Mouse (Mus musculus): ENCODE data around the gene Podxl. TPM values are rescaled to one million over a fixed set of nuclear protein-coding genes. Genes with fewer than 3 reads are reported as not detected.

Podxl gene
- polyA plus RNA-seq, 1 experiment, result 2.2 TPM

DNA sequence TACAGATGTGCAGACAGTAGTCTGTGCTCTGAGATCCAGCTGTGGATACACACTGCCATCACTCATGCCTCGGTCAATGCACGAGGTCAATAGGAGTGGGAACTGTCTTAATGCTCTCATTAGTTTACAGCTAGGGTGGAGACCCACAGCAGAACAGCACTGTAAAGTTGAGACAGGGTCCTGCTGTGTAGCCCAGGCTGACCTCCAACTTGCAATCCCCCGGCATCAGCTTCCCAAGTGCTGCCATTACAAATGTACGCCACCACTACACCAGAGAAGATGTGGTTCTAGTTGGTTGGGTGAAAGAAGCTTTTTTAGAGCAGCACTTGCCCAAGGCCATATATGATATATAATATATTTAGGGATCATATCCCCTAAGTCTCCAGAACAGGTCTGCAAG, 40.1 kb downstream of the Podxl start:
- Histone ChIP-seq H3K27me3 (ENCODE audit: control insufficient read depth, insufficient read depth, low read length) (no peaks in the 10 kb centered on the region), H3K36me3 (ENCODE audit: control insufficient read depth, insufficient read depth, low read length) (no peaks in the 10 kb centered on the region), H3K4me3 (ENCODE audit: control insufficient read depth, low read depth, low read length) (no peak overlapping the region), H3K27ac (ENCODE audit: control insufficient read depth, insufficient read depth, low read depth, low read length) (no peak overlapping the region), H3K4me1 (ENCODE audit: control insufficient read depth, insufficient read depth, low read length) (no peaks in the 10 kb centered on the region)
- TF ChIP-seq CTCF (IDR thresholded peaks at IDR 0.05; ENCODE audit: control insufficient read depth, insufficient read depth, insufficient replicate concordance, low read depth, low read length) (no peak), POLR2A (IDR thresholded peaks at IDR 0.05; ENCODE audit: control insufficient read depth, low read depth, low read length) (no peak)

DNA sequence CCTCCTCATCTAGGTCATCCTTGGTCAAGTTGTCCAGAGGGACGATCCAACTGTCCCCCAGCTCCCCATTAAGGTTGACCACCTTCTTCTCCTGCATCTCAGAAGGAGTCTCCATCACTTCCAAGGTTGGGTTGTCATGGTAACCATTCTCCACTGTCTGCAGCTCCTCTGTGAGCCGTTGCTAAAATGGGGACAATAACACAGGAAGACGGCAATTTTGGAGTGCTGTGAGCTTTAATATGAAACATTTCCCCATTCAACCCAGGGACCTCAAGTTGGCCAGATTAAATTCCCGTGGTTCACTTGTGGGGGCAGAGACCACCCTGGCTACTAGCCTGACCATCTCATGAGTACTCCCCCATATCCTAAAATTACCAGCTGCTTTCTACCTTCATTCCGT, 40.7 kb downstream of the Podxl start:
- TF ChIP-seq POLR2A (IDR thresholded peaks at IDR 0.05; ENCODE audit: control insufficient read depth, low read depth, low read length) (no peak), CTCF (IDR thresholded peaks at IDR 0.05; ENCODE audit: control insufficient read depth, insufficient read depth, insufficient replicate concordance, low read depth, low read length) (no peak)
- no peak overlapping the region for H3K27ac ChIP-seq (ENCODE audit: control insufficient read depth, insufficient read depth, low read depth, low read length)
- H3K36me3 ChIP-seq (ENCODE audit: control insufficient read depth, insufficient read depth, low read length), result no peaks in the 10 kb centered on the region
- no peaks in the 10 kb centered on the region for H3K27me3 ChIP-seq (ENCODE audit: control insufficient read depth, insufficient read depth, low read length)
- H3K4me1 ChIP-seq (ENCODE audit: control insufficient read depth, insufficient read depth, low read length), result no peaks in the 10 kb centered on the region
- H3K4me3 ChIP-seq (ENCODE audit: control insufficient read depth, low read depth, low read length), result no peak overlapping the region

DNA sequence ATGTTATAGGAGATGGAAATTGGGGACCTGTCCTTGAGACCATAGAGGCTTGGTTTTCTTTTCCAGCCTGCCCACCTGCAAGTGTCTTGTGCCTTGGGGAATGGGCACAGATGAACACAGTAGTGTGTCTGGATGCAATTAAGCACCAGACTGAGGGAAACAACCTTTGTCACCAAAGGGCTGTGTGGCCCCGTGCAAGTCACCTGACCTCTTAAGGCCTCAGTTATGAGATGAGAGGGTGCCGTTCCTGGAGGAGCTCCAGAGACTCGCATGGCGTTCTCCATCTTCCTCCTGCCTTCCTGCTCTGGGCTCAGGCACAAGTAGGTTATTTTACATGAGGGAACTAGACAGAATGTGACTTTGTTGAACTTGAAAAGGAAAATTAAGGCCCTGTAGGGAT, 41.3 kb downstream of the Podxl start:
- H3K36me3 ChIP-seq (ENCODE audit: control insufficient read depth, insufficient read depth, low read length), result no peaks in the 10 kb centered on the region
- H3K27me3 ChIP-seq (ENCODE audit: control insufficient read depth, insufficient read depth, low read length), result no peaks in the 10 kb centered on the region
- no peak overlapping the region for H3K27ac ChIP-seq (ENCODE audit: control insufficient read depth, insufficient read depth, low read depth, low read length)
- TF ChIP-seq CTCF (IDR thresholded peaks at IDR 0.05; ENCODE audit: control insufficient read depth, insufficient read depth, insufficient replicate concordance, low read depth, low read length) (no peak), POLR2A (IDR thresholded peaks at IDR 0.05; ENCODE audit: control insufficient read depth, low read depth, low read length) (no peak)
- peaks cover 3% of the 10 kb centered on the region; the same call in 1 of the 2 replicates for H3K4me1 ChIP-seq (ENCODE audit: control insufficient read depth, insufficient read depth, low read length)
- no peak overlapping the region for H3K4me3 ChIP-seq (ENCODE audit: control insufficient read depth, low read depth, low read length)

DNA sequence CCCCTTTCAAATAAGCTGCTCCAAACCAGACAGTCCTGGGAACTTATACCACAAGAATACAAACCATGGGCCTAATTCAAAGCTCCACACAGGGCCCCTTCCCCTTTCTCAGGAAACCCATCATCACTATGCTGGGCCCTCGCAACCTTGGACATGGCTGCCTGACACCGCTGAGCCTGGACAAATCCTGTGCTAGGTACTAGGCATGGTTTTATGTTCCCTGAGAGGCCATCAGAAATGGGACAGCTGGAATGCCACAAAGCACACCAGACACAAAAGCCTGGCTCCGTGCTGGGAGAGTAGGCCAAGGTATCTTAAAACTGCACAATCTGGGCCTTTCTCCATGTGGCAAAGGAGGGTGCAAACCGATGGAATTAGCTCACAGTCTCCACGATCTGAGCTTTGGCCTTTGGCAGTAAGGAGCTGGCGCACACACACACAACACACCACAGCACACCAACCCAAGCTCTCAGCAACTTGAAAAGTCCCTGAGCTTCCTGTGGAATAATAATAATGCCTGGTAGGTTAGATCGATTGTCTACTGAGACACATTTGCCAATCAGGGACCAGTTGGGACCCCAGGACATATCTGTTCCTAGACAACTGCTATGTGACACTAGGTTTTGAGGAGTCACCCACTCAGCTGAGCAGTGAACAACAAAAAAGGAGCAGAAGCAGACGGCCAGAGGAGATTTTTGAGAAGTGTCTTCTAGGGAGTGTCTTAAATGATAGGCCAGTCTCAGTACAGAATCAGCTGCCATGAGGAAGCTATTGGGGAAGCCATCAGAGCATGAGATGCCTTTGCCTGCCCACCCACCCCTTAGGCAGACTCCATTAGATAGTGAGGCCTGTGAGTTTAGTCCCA, 42.1 kb downstream of the Podxl start:
- H3K36me3 ChIP-seq (ENCODE audit: control insufficient read depth, insufficient read depth, low read length), result no peaks in the 10 kb centered on the region

DNA sequence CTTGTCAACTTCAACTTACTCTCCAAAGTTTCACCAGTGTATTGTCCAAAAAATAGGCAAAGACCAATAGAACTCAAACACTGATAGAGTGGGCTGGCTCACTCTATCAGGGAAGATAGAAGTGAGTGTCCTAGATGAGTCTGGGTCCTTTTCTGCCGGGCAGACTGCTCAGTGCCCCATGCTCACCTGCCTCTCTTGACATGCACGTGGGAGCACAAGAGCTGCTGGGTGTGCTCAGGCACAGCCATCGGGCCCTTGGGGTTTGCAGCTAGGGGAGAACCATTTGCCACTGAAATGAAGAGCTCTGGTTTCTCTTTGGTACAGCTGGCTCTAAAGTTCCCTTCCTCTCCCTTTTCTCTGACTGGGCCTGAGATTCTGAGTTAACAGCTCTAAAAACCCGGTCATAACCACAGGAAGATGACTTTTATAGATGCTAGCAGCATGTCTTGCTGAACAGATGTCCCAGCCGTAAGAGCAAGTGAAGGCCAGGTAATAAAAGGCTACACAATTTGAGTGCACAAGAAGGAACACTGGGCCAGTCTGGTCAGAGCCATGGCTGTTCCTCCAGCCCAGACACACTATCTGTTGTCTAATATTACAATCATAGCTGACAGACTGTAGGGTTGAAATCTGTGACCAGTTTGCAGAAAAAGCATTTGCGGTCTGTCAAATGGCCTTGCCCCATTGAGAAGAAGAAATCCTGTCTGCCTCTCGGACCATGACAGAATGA, 43.1 kb downstream of the Podxl start:
- H3K4me1 ChIP-seq (ENCODE audit: control insufficient read depth, insufficient read depth, low read length), result peaks cover 3% of the 10 kb centered on the region; the same call in 1 of the 2 replicates
- no peaks in the 10 kb centered on the region for H3K36me3 ChIP-seq (ENCODE audit: control insufficient read depth, insufficient read depth, low read length)
- H3K27ac ChIP-seq (ENCODE audit: control insufficient read depth, insufficient read depth, low read depth, low read length), result no peak overlapping the region
- no peaks in the 10 kb centered on the region for H3K27me3 ChIP-seq (ENCODE audit: control insufficient read depth, insufficient read depth, low read length)
- TF ChIP-seq CTCF (IDR thresholded peaks at IDR 0.05; ENCODE audit: control insufficient read depth, insufficient read depth, insufficient replicate concordance, low read depth, low read length), result no peak
- TF ChIP-seq POLR2A (IDR thresholded peaks at IDR 0.05; ENCODE audit: control insufficient read depth, low read depth, low read length), result no peak
- no peak overlapping the region for H3K4me3 ChIP-seq (ENCODE audit: control insufficient read depth, low read depth, low read length)

More for the DNA sequence above, 42.1 kb downstream of the Podxl start:
- Histone ChIP-seq H3K27ac (ENCODE audit: control insufficient read depth, insufficient read depth, low read depth, low read length) (no peak overlapping the region), H3K4me3 (ENCODE audit: control insufficient read depth, low read depth, low read length) (no peak overlapping the region), H3K27me3 (ENCODE audit: control insufficient read depth, insufficient read depth, low read length) (no peaks in the 10 kb centered on the region), H3K4me1 (ENCODE audit: control insufficient read depth, insufficient read depth, low read length) (peaks cover 3% of the 10 kb centered on the region; the same call in 1 of the 2 replicates)
- TF ChIP-seq CTCF (IDR thresholded peaks at IDR 0.05; ENCODE audit: control insufficient read depth, insufficient read depth, insufficient replicate concordance, low read depth, low read length), result no peak
- no peak for TF ChIP-seq POLR2A (IDR thresholded peaks at IDR 0.05; ENCODE audit: control insufficient read depth, low read depth, low read length)

DNA sequence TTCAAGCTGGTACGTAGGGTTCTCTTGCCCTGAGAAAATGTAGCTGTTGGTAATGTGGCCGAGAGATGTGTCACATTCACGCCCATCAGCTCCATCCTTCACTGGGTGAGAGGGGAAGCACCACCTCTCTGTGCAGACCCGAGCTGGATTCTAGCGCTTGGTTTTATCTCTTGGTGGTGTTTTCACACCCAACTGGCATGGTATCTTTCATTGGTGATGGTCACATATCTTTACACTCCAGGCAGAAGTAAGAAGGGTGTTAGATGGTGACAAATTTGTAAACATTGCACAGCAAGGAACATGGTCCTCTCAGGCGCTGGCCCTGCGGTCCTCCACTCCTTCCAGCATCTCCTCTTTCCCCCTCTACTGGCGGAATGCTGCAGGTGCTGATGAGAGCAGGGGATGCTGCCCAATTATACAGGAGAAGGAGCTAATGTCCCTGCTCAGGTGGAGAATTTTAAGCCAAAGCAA, 44.7 kb downstream of the Podxl start:
- TF ChIP-seq POLR2A (IDR thresholded peaks at IDR 0.05; ENCODE audit: control insufficient read depth, low read depth, low read length), result no peak
- peak; percentile 32; the same call in 1 of the 2 replicates for TF ChIP-seq CTCF (IDR thresholded peaks at IDR 0.05; ENCODE audit: control insufficient read depth, insufficient read depth, insufficient replicate concordance, low read depth, low read length)
- no peaks in the 10 kb centered on the region for H3K27me3 ChIP-seq (ENCODE audit: control insufficient read depth, insufficient read depth, low read length)
- peaks cover 3% of the 10 kb centered on the region; the same call in 1 of the 2 replicates for H3K4me1 ChIP-seq (ENCODE audit: control insufficient read depth, insufficient read depth, low read length)
- H3K27ac ChIP-seq (ENCODE audit: control insufficient read depth, insufficient read depth, low read depth, low read length), result no peak overlapping the region
- no peak overlapping the region for H3K4me3 ChIP-seq (ENCODE audit: control insufficient read depth, low read depth, low read length)
- no peaks in the 10 kb centered on the region for H3K36me3 ChIP-seq (ENCODE audit: control insufficient read depth, insufficient read depth, low read length)

DNA sequence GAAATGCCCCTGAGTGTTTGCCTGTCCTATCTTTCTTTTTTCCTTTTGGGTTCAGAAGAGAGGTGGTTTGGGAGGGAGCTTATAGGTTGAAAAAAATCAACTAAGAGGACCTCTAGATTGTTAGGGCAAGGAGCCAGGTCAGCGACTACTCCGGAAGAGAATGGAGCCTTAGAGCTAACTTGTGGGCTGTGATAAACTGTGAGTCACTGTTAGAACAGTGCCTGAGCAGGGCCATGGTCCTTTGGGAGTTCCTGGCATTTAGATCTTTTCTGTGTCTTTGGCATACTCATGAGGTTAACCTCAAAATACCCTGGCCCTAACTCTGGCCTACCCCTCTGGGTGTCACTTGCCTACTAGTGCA, 45.5 kb downstream of the Podxl start:
- no peak for TF ChIP-seq CTCF (IDR thresholded peaks at IDR 0.05; ENCODE audit: control insufficient read depth, insufficient read depth, insufficient replicate concordance, low read depth, low read length)
- no peak for TF ChIP-seq POLR2A (IDR thresholded peaks at IDR 0.05; ENCODE audit: control insufficient read depth, low read depth, low read length)
- Histone ChIP-seq H3K27ac (ENCODE audit: control insufficient read depth, insufficient read depth, low read depth, low read length) (no peak overlapping the region), H3K4me1 (ENCODE audit: control insufficient read depth, insufficient read depth, low read length) (peaks cover 3% of the 10 kb centered on the region; the same call in 1 of the 2 replicates), H3K36me3 (ENCODE audit: control insufficient read depth, insufficient read depth, low read length) (no peaks in the 10 kb centered on the region), H3K27me3 (ENCODE audit: control insufficient read depth, insufficient read depth, low read length) (no peaks in the 10 kb centered on the region), H3K4me3 (ENCODE audit: control insufficient read depth, low read depth, low read length) (no peak overlapping the region)
